In genomic region chr6:115492952-115493613, GRCm38 (mm10) we compare ENCODE assay signal across 9 mouse cellular contexts. TPM values are rescaled to one million over a fixed set of nuclear protein-coding genes. Genes with fewer than 3 reads are reported as not detected.
A peak's percentile ranks its signal among the peaks of the same experiment; 100 is the strongest.
DNase-seq lines count a peak whose midpoint lies in the region; ATAC-seq and TF ChIP-seq lines count a peak whose summit lies in the region.
"Had no signal": no experiment of that assay in that cellular context is flagged by ENCODE, and none has a peak within 500 bp of the region (broad histone marks: within the 10 kb centered on the region; RNA-seq: fewer than 3 reads in every experiment).

No protein-coding gene starts in this region.

- no peaks in the 10 kb centered on the region for H3K36me3 ChIP-seq in forebrain, embryonic 14.5 days (ENCODE audit: control insufficient read depth, insufficient read depth, low read length)
- H3K36me3 ChIP-seq in forebrain, embryonic 12.5 days (replicated peaks) = no peaks in the 10 kb centered on the region
- H3K36me3 ChIP-seq in C2C12 (ENCODE audit: control insufficient read depth, insufficient read depth) = peaks cover 11% of the 10 kb centered on the region
- no peaks in the 10 kb centered on the region for H3K36me3 ChIP-seq in embryonic facial prominence, embryonic 15.5 days
- no peaks in the 10 kb centered on the region for H3K36me3 ChIP-seq in midbrain, embryonic 14.5 days (ENCODE audit: control insufficient read depth, insufficient read depth, low read length)
- H3K36me3 ChIP-seq in hindbrain, embryonic 16.5 days (ENCODE audit: control insufficient read depth, insufficient read depth, low read length) = no peaks in the 10 kb centered on the region

- H3K79me3 ChIP-seq in C2C12 (ENCODE audit: low read depth) = no peaks in the 10 kb centered on the region

- H3K4me2 ChIP-seq in forebrain, embryonic 14.5 days (ENCODE audit: low read length) = no peak overlapping the region
- H3K4me2 ChIP-seq in forebrain, embryonic 12.5 days = no peak overlapping the region
- no peak overlapping the region for H3K4me2 ChIP-seq in embryonic facial prominence, embryonic 15.5 days (replicated peaks)
- H3K4me2 ChIP-seq in midbrain, embryonic 14.5 days (ENCODE audit: low read length) = no peak overlapping the region
- no peak overlapping the region for H3K4me2 ChIP-seq in hindbrain, embryonic 16.5 days (ENCODE audit: low read length)

- intact Hi-C loops in left cerebral cortex, postnatal 4 days (cut with DNase I) = no loop called here

- peak; percentile 81 for DNase-seq in forebrain, embryonic 14.5 days (ENCODE audit: low spot score)
- peak; percentile 43 for DNase-seq in left cerebral cortex, postnatal 4 days
- no peak for DNase-seq in midbrain, embryonic 14.5 days
- DNase-seq: B cell, adult 2 months had no signal

- no peak overlapping the region for H3ac ChIP-seq in C2C12 (ENCODE audit: control insufficient read depth, insufficient read length, low read depth)

- TF ChIP-seq CTCF in C2C12 (IDR thresholded peaks at IDR 0.05; ENCODE audit: control insufficient read depth, insufficient read depth, insufficient read length) = no peak

- H3K9me3 ChIP-seq in forebrain, embryonic 14.5 days (replicated peaks; ENCODE audit: control insufficient read depth, low read length) = no peaks in the 10 kb centered on the region
- no peaks in the 10 kb centered on the region for H3K9me3 ChIP-seq in forebrain, embryonic 12.5 days
- no peaks in the 10 kb centered on the region for H3K9me3 ChIP-seq in embryonic facial prominence, embryonic 15.5 days (replicated peaks)
- no peaks in the 10 kb centered on the region for H3K9me3 ChIP-seq in midbrain, embryonic 14.5 days (ENCODE audit: control insufficient read depth, low read length)
- no peaks in the 10 kb centered on the region for H3K9me3 ChIP-seq in hindbrain, embryonic 16.5 days (ENCODE audit: control insufficient read depth, low read length)

- no peak overlapping the region for H3K4me3 ChIP-seq in forebrain, embryonic 14.5 days (ENCODE audit: low read depth, low read length)
- no peak overlapping the region for H3K4me3 ChIP-seq in forebrain, embryonic 12.5 days (replicated peaks)
- no peak overlapping the region for H3K4me3 ChIP-seq in C2C12 (ENCODE audit: insufficient read depth, poor library complexity, severe bottlenecking)
- no peak overlapping the region for H3K4me3 ChIP-seq in embryonic facial prominence, embryonic 15.5 days (replicated peaks)
- no peak overlapping the region for H3K4me3 ChIP-seq in midbrain, embryonic 14.5 days (replicated peaks; ENCODE audit: low read depth, low read length)
- no peak overlapping the region for H3K4me3 ChIP-seq in hindbrain, embryonic 16.5 days (ENCODE audit: low read length)

- 64% methylated on average over 11 of the region's 11 CpGs for WGBS in forebrain, embryonic 14.5 days
- 83% methylated on average over 11 of the region's 11 CpGs for WGBS in forebrain, embryonic 12.5 days
- 44% methylated on average over 11 of the region's 11 CpGs for WGBS in embryonic facial prominence, embryonic 15.5 days
- WGBS in midbrain, embryonic 14.5 days = 78% methylated on average over 11 of the region's 11 CpGs
- 68% methylated on average over 11 of the region's 11 CpGs for WGBS in hindbrain, embryonic 16.5 days

- H3K27me3 ChIP-seq in forebrain, embryonic 14.5 days (replicated peaks; ENCODE audit: control insufficient read depth, insufficient read depth, low read length) = no peaks in the 10 kb centered on the region
- no peaks in the 10 kb centered on the region for H3K27me3 ChIP-seq in forebrain, embryonic 12.5 days
- H3K27me3 ChIP-seq in C2C12 (ENCODE audit: control insufficient read depth, insufficient read depth, insufficient read length) = no peaks in the 10 kb centered on the region
- no peaks in the 10 kb centered on the region for H3K27me3 ChIP-seq in embryonic facial prominence, embryonic 15.5 days
- no peaks in the 10 kb centered on the region for H3K27me3 ChIP-seq in midbrain, embryonic 14.5 days (ENCODE audit: control insufficient read depth, insufficient read depth, low read length)
- H3K27me3 ChIP-seq in hindbrain, embryonic 16.5 days (replicated peaks; ENCODE audit: control insufficient read depth, insufficient read depth, low read length) = no peaks in the 10 kb centered on the region

- peak; percentile 69; the same call in 1 of the 2 replicates for ATAC-seq in forebrain, embryonic 14.5 days
- ATAC-seq in forebrain, embryonic 12.5 days (ENCODE audit: low FRiP score) = no peak
- ATAC-seq in embryonic facial prominence, embryonic 15.5 days (ENCODE audit: insufficient number of reproducible peaks, low FRiP score, low TSS enrichment, low read depth) = peak; percentile 54; the same call in 1 of the 2 replicates
- ATAC-seq in midbrain, embryonic 14.5 days (ENCODE audit: low FRiP score, low TSS enrichment) = no peak
- no peak for ATAC-seq in megakaryocyte, adult 5-6 weeks (ENCODE audit: poor library complexity, severe bottlenecking)
- no peak for ATAC-seq in hindbrain, embryonic 16.5 days

- 0 out of 2 replicates have a peak overlapping the region, but pooled peaks have one; percentile 6 for H3K27ac ChIP-seq in forebrain, embryonic 14.5 days (ENCODE audit: low read depth, low read length)
- no peak overlapping the region for H3K27ac ChIP-seq in forebrain, embryonic 12.5 days
- H3K27ac ChIP-seq in embryonic facial prominence, embryonic 15.5 days (replicated peaks) = peak overlapping the region; percentile 68
- H3K27ac ChIP-seq in midbrain, embryonic 14.5 days (replicated peaks; ENCODE audit: low read depth, low read length) = no peak overlapping the region
- no peak overlapping the region for H3K27ac ChIP-seq in hindbrain, embryonic 16.5 days (ENCODE audit: low read depth, low read length)

- H3K79me2 ChIP-seq in C2C12 (ENCODE audit: control insufficient read depth, insufficient read depth) = no peaks in the 10 kb centered on the region

- H3K9ac ChIP-seq in forebrain, embryonic 14.5 days (ENCODE audit: low read length) = no peak overlapping the region
- H3K9ac ChIP-seq in forebrain, embryonic 12.5 days = no peak overlapping the region
- no peak overlapping the region for H3K9ac ChIP-seq in embryonic facial prominence, embryonic 15.5 days
- no peak overlapping the region for H3K9ac ChIP-seq in midbrain, embryonic 14.5 days (replicated peaks; ENCODE audit: low read length)
- no peak overlapping the region for H3K9ac ChIP-seq in hindbrain, embryonic 16.5 days (ENCODE audit: low read depth, low read length)

- no peaks in the 10 kb centered on the region for H3K4me1 ChIP-seq in forebrain, embryonic 14.5 days (ENCODE audit: control insufficient read depth, insufficient read depth, low read length)
- H3K4me1 ChIP-seq in forebrain, embryonic 12.5 days = no peaks in the 10 kb centered on the region
- H3K4me1 ChIP-seq in embryonic facial prominence, embryonic 15.5 days = peaks cover 10% of the 10 kb centered on the region
- H3K4me1 ChIP-seq in midbrain, embryonic 14.5 days (ENCODE audit: control insufficient read depth, insufficient read depth, low read length) = no peaks in the 10 kb centered on the region
- no peaks in the 10 kb centered on the region for H3K4me1 ChIP-seq in hindbrain, embryonic 16.5 days (ENCODE audit: control insufficient read depth, insufficient read depth, low read depth, low read length)

TF ChIP-seq in C2C12, 6 proteins besides CTCF, POLR2A, EP300 and RAD21:
- no peak for TF ChIP-seq CEBPB (IDR thresholded peaks at IDR 0.05; ENCODE audit: low read depth)
- peak; percentile 94 for TF ChIP-seq FOSL1 (IDR thresholded peaks at IDR 0.05; ENCODE audit: insufficient read depth, low read length, poor library complexity, severe bottlenecking)
TF ChIP-seq in C2C12: peak in this region for 1.

RNA-seq across cellular contexts. Expression of gene Tsen2, which starts 51.4 kb away (rescaled TPM):
- polyA plus RNA-seq in forebrain, embryonic 14.5 days (2014; fragmentation: Nextera tagmentation; extraction: Ambion mirVana) = 40.9 and 45.8 TPM in 2 replicates
- 30.3 and 30.9 TPM in 2 replicates for polyA plus RNA-seq in forebrain, embryonic 12.5 days (2016; fragmentation: Nextera tagmentation; extraction: Ambion mirVana)
- 16.8 TPM for polyA plus RNA-seq in C2C12 (2012; fragmentation: generic; extraction: Trizol)
- 29.1 and 31.5 TPM in 2 replicates for polyA plus RNA-seq in embryonic facial prominence, embryonic 15.5 days (2015; fragmentation: Nextera tagmentation; extraction: Ambion mirVana)
- total RNA-seq in left cerebral cortex, postnatal 4 days (2021) = 10 to 100 TPM; 33.3 to 36.5 TPM
- 31.6 and 34.4 TPM in 2 replicates for polyA plus RNA-seq in midbrain, embryonic 14.5 days (2014; fragmentation: Nextera tagmentation; extraction: Ambion mirVana)
- total RNA-seq in megakaryocyte, adult 5-6 weeks (2015) = 2.9 and 3.0 TPM in 2 replicates
- total RNA-seq in megakaryocyte, adult 5-6 weeks (2017) = 3.4 and 8.7 TPM in 2 replicates
- 32.0 and 38.5 TPM in 2 replicates for polyA plus RNA-seq in hindbrain, embryonic 16.5 days (2015; fragmentation: Nextera tagmentation; extraction: Ambion mirVana)

Comparison
In these comparisons a context has a peak if more than half of its experiments do, and no peak if none do; other contexts are left out.
1. ATAC-seq: peak in forebrain, embryonic 14.5 days (single experiment) and embryonic facial prominence, embryonic 15.5 days (single experiment); none in forebrain, embryonic 12.5 days (single experiment), midbrain, embryonic 14.5 days (single experiment), megakaryocyte, adult 5-6 weeks (single experiment) and hindbrain, embryonic 16.5 days (single experiment).
2. H3K27ac ChIP-seq: peak in forebrain, embryonic 14.5 days (single experiment) and embryonic facial prominence, embryonic 15.5 days (single experiment); none in forebrain, embryonic 12.5 days (single experiment), midbrain, embryonic 14.5 days (single experiment) and hindbrain, embryonic 16.5 days (single experiment).